22 mouse cellular contexts compared by ENCODE assay signal in the genomic region with DNA sequence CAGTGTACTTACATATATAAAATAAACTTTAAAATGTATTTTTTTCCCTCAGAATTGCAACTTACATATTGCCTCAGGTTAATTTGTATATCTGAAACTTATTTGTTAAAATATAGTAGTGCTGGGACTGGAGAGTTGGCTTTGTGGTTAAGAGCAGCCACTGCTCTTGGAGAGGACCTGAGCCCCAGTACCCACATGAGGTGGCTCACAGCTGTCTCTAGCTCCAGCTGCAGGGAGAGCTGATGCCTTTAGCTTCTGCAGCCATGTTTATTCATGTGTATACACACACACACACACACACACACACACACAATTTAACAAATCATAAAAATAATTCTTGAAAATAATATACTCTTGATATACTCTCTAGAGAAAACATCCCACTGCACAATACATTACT. TPM values are rescaled to one million over a fixed set of nuclear protein-coding genes. Genes with fewer than 3 reads are reported as not detected.
"Had no signal": no experiment of that assay in that cellular context is flagged by ENCODE, and none has a peak within 500 bp of the region (broad histone marks: within the 10 kb centered on the region; RNA-seq: fewer than 3 reads in every experiment).

No protein-coding gene starts in this region.

- H3K4me3 ChIP-seq: layer of hippocampus, adult 2 months; limb, embryonic 10.5 days; limb, embryonic 13.5 days; liver, embryonic 13.5 days; midbrain, embryonic 12.5 days; midbrain, embryonic 15.5 days; neural tube, embryonic 12.5 days; neural tube, embryonic 15.5 days had no signal

- DNase-seq: kidney, adult 2 months; kidney, postnatal 25 days; layer of hippocampus, adult 9-11 months; liver; liver, embryonic 13.5 days; lung, adult 2 months; lung, postnatal 14 days; lung, postnatal 4 days; right cerebral cortex, adult 18-20 months; right cerebral cortex, postnatal 14 days; thymus, adult 18-20 months; thymus, postnatal 25 days had no signal

- H3K27me3 ChIP-seq: limb, embryonic 13.5 days; liver, embryonic 13.5 days; midbrain, embryonic 12.5 days; midbrain, embryonic 15.5 days; neural tube, embryonic 12.5 days; neural tube, embryonic 15.5 days had no signal

- ATAC-seq: intestine, postnatal 0 days; midbrain, embryonic 15.5 days had no signal

- H3K4me1 ChIP-seq: limb, embryonic 10.5 days; limb, embryonic 13.5 days; liver, embryonic 13.5 days; midbrain, embryonic 12.5 days; midbrain, embryonic 15.5 days; neural tube, embryonic 12.5 days; neural tube, embryonic 15.5 days had no signal

- H3K9me3 ChIP-seq: limb, embryonic 10.5 days; limb, embryonic 13.5 days; liver, embryonic 13.5 days; midbrain, embryonic 12.5 days; midbrain, embryonic 15.5 days; neural tube, embryonic 12.5 days; neural tube, embryonic 15.5 days had no signal

RNA-seq across cellular contexts. Expression of gene Marveld3, which starts 59.6 kb away (rescaled TPM):
- total RNA-seq: layer of hippocampus, postnatal 25 days; left cerebral cortex, postnatal 25 days had no signal
- polyA plus RNA-seq: liver, embryonic 13.5 days had no signal
